Mouse (Mus musculus): ENCODE data around the gene Plin2. TPM values are rescaled to one million over a fixed set of nuclear protein-coding genes. Genes with fewer than 3 reads are reported as not detected.
A peak's percentile ranks its signal among the peaks of the same experiment; 100 is the strongest.
"Not testable (repeated sequence)": the region's sequence is repeated elsewhere in the genome, so short reads cannot be mapped to it uniquely, and the experiment has no call there.

The Plin2 gene
- polyA plus RNA-seq, 1 experiment = 12.7 TPM

- Histone ChIP-seq H3K27ac (ENCODE audit: insufficient read depth, low read length) (no peak overlapping the region), H3K4me1 (ENCODE audit: control insufficient read depth, insufficient read depth, low read length) (no peaks in the 10 kb centered on the region), H3K4me3 (ENCODE audit: insufficient read depth, low read length) (no peak overlapping the region)
- TF ChIP-seq POLR2A (IDR thresholded peaks at IDR 0.05; ENCODE audit: extremely low read depth, insufficient read depth, low read length) (no peak), CTCF (IDR thresholded peaks at IDR 0.05; ENCODE audit: extremely low read depth, insufficient read depth, low read length) (peak; percentile 34; the same call in 1 of the 2 replicates)
Observed at GRCm38 (mm10) chr4:86651686-86652384, 18.0 kb downstream of the Plin2 start.

DNA sequence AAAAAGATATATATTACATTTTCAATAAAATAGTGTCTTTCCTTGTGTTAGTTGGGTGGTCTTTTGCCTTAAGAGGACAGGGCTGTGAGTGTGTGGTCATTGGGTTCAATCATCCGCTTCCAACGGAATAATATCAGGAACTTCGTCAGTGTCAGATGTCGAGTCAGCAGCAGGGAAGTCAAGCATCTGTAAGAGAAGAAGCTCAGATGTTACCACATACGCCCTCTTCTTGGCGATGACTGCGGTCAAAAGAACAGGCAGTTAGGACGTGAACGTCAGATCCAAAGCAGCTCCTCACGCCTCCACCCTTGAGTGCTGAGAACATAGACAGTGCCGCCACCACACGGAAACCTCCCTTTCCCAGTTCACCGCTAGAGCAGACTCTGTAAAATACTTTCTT is 21.5 kb downstream of the Plin2 start:
- H3K27ac ChIP-seq (ENCODE audit: insufficient read depth, low read length); H3K4me3 ChIP-seq (ENCODE audit: insufficient read depth, low read length); H3K4me1 ChIP-seq (ENCODE audit: control insufficient read depth, insufficient read depth, low read length): not testable (repeated sequence)

DNA sequence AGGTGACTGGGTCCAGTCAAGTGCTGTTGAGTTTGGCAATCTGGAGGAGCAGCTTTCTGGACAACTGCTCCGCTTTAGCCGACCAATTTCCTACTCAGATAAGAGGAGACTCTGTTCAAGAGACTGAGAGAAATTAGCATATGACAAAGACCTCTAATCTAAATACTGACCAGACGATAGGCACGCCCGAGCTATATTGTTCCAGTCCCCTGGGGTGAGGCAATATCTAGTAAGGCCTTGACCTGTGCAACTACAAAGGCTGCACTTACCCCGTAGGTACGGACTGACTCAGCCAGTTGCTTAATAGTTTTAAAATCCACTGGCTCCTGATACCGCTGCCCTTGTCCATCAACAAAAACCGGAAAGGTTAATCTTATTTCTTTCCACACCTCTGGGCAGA is 32.3 kb downstream of the Plin2 start:
- H3K4me3 ChIP-seq (ENCODE audit: insufficient read depth, low read length); H3K27ac ChIP-seq (ENCODE audit: insufficient read depth, low read length); H3K4me1 ChIP-seq (ENCODE audit: control insufficient read depth, insufficient read depth, low read length): not testable (repeated sequence)

DNA sequence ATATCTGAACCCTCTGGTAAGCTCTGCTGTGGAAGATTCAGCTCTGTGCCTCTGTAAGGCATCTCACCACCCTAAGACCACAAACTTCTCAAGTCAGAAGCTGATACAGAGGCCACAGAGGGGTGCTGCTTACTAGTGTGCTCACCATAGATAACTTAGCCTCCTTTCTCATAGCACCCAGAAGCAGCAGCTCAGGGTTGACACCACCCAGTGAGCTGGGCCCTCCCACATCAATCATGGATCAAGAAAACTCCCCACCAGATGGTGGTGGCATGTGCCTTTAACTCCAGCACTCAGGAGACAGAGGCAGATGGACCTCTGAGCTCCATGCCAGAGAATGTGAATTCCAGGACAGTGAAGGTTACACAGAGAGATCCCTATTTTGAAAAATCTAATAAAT is 35.0 kb downstream of the Plin2 start:
- H3K27ac ChIP-seq (ENCODE audit: insufficient read depth, low read length); H3K4me1 ChIP-seq (ENCODE audit: control insufficient read depth, insufficient read depth, low read length); H3K4me3 ChIP-seq (ENCODE audit: insufficient read depth, low read length): not testable (repeated sequence)

DNA sequence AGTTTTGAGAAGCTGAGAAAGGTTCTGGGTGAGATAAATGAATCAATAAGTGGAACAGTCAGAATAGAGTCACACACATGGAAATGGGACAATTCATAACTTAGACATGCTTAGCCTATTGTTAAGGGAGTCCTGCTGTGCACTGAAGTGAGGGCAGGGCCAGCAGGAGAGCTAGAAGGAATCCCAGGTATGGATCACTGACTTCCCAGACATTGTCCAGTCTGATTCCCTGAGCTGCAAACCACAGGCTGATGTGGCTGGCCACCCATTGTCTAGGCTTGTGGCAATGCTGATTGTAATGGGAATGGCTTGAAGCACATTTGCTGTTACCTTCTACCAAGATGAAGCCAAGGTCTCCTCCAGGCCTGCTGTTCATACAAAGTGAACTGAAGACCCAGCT is 35.5 kb downstream of the Plin2 start:
- H3K4me1 ChIP-seq (ENCODE audit: control insufficient read depth, insufficient read depth, low read length); H3K4me3 ChIP-seq (ENCODE audit: insufficient read depth, low read length); H3K27ac ChIP-seq (ENCODE audit: insufficient read depth, low read length): not testable (repeated sequence)

- H3K4me3 ChIP-seq (ENCODE audit: insufficient read depth, low read length); H3K4me1 ChIP-seq (ENCODE audit: control insufficient read depth, insufficient read depth, low read length); H3K27ac ChIP-seq (ENCODE audit: insufficient read depth, low read length): not testable (repeated sequence)
Observed at GRCm38 (mm10) chr4:86632556-86632955, 37.3 kb downstream of the Plin2 start.

GRCm38 (mm10) chr4:86631831-86632230 is 38.0 kb downstream of the Plin2 start:
- Histone ChIP-seq H3K4me3 (ENCODE audit: insufficient read depth, low read length) (no peak overlapping the region), H3K4me1 (ENCODE audit: control insufficient read depth, insufficient read depth, low read length) (no peaks in the 10 kb centered on the region), H3K27ac (ENCODE audit: insufficient read depth, low read length) (no peak overlapping the region)
- no peak for TF ChIP-seq POLR2A (IDR thresholded peaks at IDR 0.05; ENCODE audit: extremely low read depth, insufficient read depth, low read length)
- no peak for TF ChIP-seq CTCF (IDR thresholded peaks at IDR 0.05; ENCODE audit: extremely low read depth, insufficient read depth, low read length)

DNA sequence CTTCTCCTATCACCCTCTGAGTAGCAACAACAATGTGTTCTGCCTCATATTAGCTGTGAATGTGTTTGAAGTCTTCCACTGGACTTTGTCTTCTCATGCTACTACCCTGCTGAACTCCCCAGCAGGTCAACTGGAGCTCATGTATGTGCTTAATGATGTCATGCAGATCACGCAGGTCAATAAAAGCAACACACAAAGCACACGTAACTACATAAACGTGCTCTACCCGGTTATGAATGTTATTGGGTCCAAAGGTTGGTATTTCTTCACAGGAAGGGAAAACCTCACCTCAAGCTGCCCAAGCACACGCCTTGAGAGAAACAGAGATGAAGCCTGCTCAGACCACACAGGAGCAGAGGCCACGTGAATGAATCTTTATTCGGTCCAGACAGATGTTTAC is 43.4 kb downstream of the Plin2 start:
- not testable (repeated sequence) for H3K4me1 ChIP-seq (ENCODE audit: control insufficient read depth, insufficient read depth, low read length); H3K4me3 ChIP-seq (ENCODE audit: insufficient read depth, low read length)

GRCm38 (mm10) chr4:86625463-86625862 is 44.4 kb downstream of the Plin2 start:
- H3K4me1 ChIP-seq (ENCODE audit: control insufficient read depth, insufficient read depth, low read length) = peaks cover 2% of the 10 kb centered on the region; the same call in 1 of the 2 replicates
- TF ChIP-seq POLR2A (IDR thresholded peaks at IDR 0.05; ENCODE audit: extremely low read depth, insufficient read depth, low read length) (no peak), CTCF (IDR thresholded peaks at IDR 0.05; ENCODE audit: extremely low read depth, insufficient read depth, low read length) (no peak)
- H3K27ac ChIP-seq (ENCODE audit: insufficient read depth, low read length) = no peak overlapping the region
- no peak overlapping the region for H3K4me3 ChIP-seq (ENCODE audit: insufficient read depth, low read length)

More for the DNA sequence above, 43.4 kb downstream of the Plin2 start:
- H3K27ac ChIP-seq (ENCODE audit: insufficient read depth, low read length) = not testable (repeated sequence)

- not testable (repeated sequence) for H3K4me1 ChIP-seq (ENCODE audit: control insufficient read depth, insufficient read depth, low read length); H3K27ac ChIP-seq (ENCODE audit: insufficient read depth, low read length); H3K4me3 ChIP-seq (ENCODE audit: insufficient read depth, low read length)
Observed at GRCm38 (mm10) chr4:86622532-86622931, 47.3 kb downstream of the Plin2 start.

DNA sequence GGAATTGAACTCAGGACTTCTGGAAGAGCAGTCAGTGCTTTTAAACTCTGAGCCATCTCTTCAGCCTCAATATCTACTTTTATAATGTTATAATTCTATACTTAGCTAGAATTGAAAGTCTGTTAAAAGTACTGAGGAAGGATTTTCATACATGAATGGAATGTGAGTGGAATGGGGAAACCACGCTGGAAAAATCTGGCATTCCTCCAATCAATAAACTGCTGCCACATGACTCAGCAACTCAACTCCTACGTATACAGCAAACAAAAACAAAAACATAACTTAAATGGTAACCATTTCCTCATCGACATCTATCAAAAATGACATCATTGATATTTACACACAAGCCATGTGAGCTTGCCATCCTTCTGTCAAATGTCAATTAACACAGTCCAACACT is 47.7 kb downstream of the Plin2 start:
- TF ChIP-seq CTCF (IDR thresholded peaks at IDR 0.05; ENCODE audit: extremely low read depth, insufficient read depth, low read length) (no peak), POLR2A (IDR thresholded peaks at IDR 0.05; ENCODE audit: extremely low read depth, insufficient read depth, low read length) (no peak)

More for the DNA sequence above, 47.7 kb downstream of the Plin2 start:
- no peak overlapping the region for H3K4me3 ChIP-seq (ENCODE audit: insufficient read depth, low read length)
- peaks cover 2% of the 10 kb centered on the region; the same call in 1 of the 2 replicates for H3K4me1 ChIP-seq (ENCODE audit: control insufficient read depth, insufficient read depth, low read length)
- no peak overlapping the region for H3K27ac ChIP-seq (ENCODE audit: insufficient read depth, low read length)

Data from cortical plate, adult 2 months (tissue).